8 mouse cellular contexts compared by ENCODE assay signal in genomic region chr10:79987771-79988505, GRCm38 (mm10). TPM values are rescaled to one million over a fixed set of nuclear protein-coding genes. Genes with fewer than 3 reads are reported as not detected.
DNase-seq lines count a peak whose midpoint lies in the region; ATAC-seq and TF ChIP-seq lines count a peak whose summit lies in the region.

No protein-coding gene starts in this region.

- no peak for DNase-seq in hindbrain, embryonic 11.5 days (ENCODE audit: low spot score)
- DNase-seq in lung, postnatal 14 days = peak; percentile 28
- DNase-seq in frontal cortex, postnatal 10 days (ENCODE audit: low spot score in 2 of 2) = no peak
- DNase-seq in testis, postnatal 10 days (ENCODE audit: low spot score) = no peak
- no peak for DNase-seq in left cerebral cortex, postnatal 14 days (ENCODE audit: low spot score in 2 of 2)

- H3K4me2 ChIP-seq in hindbrain, embryonic 11.5 days (replicated peaks; ENCODE audit: low read depth, low read length) = peak overlapping the region; percentile 38

- ATAC-seq in erythroblast, adult 5-6 weeks (replicated peaks; ENCODE audit: low FRiP score, poor library complexity, severe bottlenecking) = no peak
- ATAC-seq in hindbrain, embryonic 11.5 days (ENCODE audit: low FRiP score) = no peak

- peaks cover 5% of the 10 kb centered on the region for H3K36me3 ChIP-seq in erythroblast, embryonic 14.5 days (ENCODE audit: control insufficient read depth)
- H3K36me3 ChIP-seq in E14TG2a.4 (ENCODE audit: insufficient read depth, low read length) = peaks cover 22% of the 10 kb centered on the region
- H3K36me3 ChIP-seq in hindbrain, embryonic 11.5 days (ENCODE audit: control insufficient read depth, insufficient read depth, low read length) = no peaks in the 10 kb centered on the region

- intact Hi-C loops in left cerebral cortex, postnatal 14 days (cut with DNase I) = loop anchor here (2.0 to 5.0 kb wide), 2 partner anchors 47 to 64 kb away; no protein-coding TSS in a partner anchor

- H3K4me3 ChIP-seq in erythroblast, embryonic 14.5 days (replicated peaks) = peak overlapping the region; percentile 60
- H3K4me3 ChIP-seq in E14TG2a.4 (replicated peaks; ENCODE audit: low read length) = peak overlapping the region; percentile 86
- peak overlapping the region; percentile 40 for H3K4me3 ChIP-seq in hindbrain, embryonic 11.5 days (ENCODE audit: low read depth, low read length)

- 11% methylated on average over 27 of the region's 27 CpGs for WGBS in hindbrain, embryonic 11.5 days

- peaks cover 38% of the 10 kb centered on the region for H3K27me3 ChIP-seq in erythroblast, embryonic 14.5 days (ENCODE audit: control insufficient read depth)
- peaks cover 22% of the 10 kb centered on the region for H3K27me3 ChIP-seq in E14TG2a.4 (ENCODE audit: insufficient read depth, low read length)
- H3K27me3 ChIP-seq in hindbrain, embryonic 11.5 days (ENCODE audit: control insufficient read depth, insufficient read depth, low read length) = peaks cover 38% of the 10 kb centered on the region

- TF ChIP-seq CTCF in E14TG2a.4 (conservative IDR thresholded peaks at IDR 0.05; ENCODE audit: low read length) = no peak

- H3K27ac ChIP-seq in hindbrain, embryonic 11.5 days (ENCODE audit: low read depth, low read length) = 0 out of 2 replicates have a peak overlapping the region, but pooled peaks have one; percentile 31

- H3K4me1 ChIP-seq in erythroblast, embryonic 14.5 days (ENCODE audit: control insufficient read depth) = peaks cover 71% of the 10 kb centered on the region
- H3K4me1 ChIP-seq in E14TG2a.4 (replicated peaks; ENCODE audit: low read depth, low read length) = peaks cover 67% of the 10 kb centered on the region
- peaks cover 10% of the 10 kb centered on the region for H3K4me1 ChIP-seq in hindbrain, embryonic 11.5 days (replicated peaks; ENCODE audit: control insufficient read depth, insufficient read depth, low read length)

- peaks cover 21% of the 10 kb centered on the region for H3K9me3 ChIP-seq in erythroblast, embryonic 14.5 days (ENCODE audit: control insufficient read depth, low read length)
- H3K9me3 ChIP-seq in E14TG2a.4 (ENCODE audit: low read length) = peaks cover 5% of the 10 kb centered on the region
- no peaks in the 10 kb centered on the region for H3K9me3 ChIP-seq in hindbrain, embryonic 11.5 days (ENCODE audit: control insufficient read depth, low read length)

- peak overlapping the region; percentile 17; the same call in 1 of the 2 replicates for H3K9ac ChIP-seq in hindbrain, embryonic 11.5 days (ENCODE audit: low read depth, low read length)

RNA-seq across cellular contexts. Expression of gene Cnn2, which starts 0.4 kb away (rescaled TPM):
- polyA plus RNA-seq in erythroblast, embryonic 14.5 days (2012) = 0.59 and 0.74 TPM in 2 replicates
- total RNA-seq in erythroblast, adult 5-6 weeks (2015; ENCODE audit: low replicate concordance) = 33.8 and 46.6 TPM in 2 replicates
- total RNA-seq in erythroblast, adult 5-6 weeks (2017; ENCODE audit: low replicate concordance) = 30.0 and 73.0 TPM in 2 replicates
- polyA plus RNA-seq in hindbrain, embryonic 11.5 days (2014; fragmentation: Nextera tagmentation; extraction: Ambion mirVana) = 180 and 221 TPM in 2 replicates
- total RNA-seq in left cerebral cortex, postnatal 14 days (2021) = 10 to 100 TPM in 1 of 2 experiments, 1 to 10 TPM in 1; 9.5 to 11.9 TPM

RNA-seq across cellular contexts. Expression of gene Tmem259, which starts 3.8 kb away (rescaled TPM):
- 47.6 and 49.5 TPM in 2 replicates for polyA plus RNA-seq in erythroblast, embryonic 14.5 days (2012)
- 13.6 and 29.6 TPM in 2 replicates for total RNA-seq in erythroblast, adult 5-6 weeks (2015; ENCODE audit: low replicate concordance)
- 12.8 and 22.6 TPM in 2 replicates for total RNA-seq in erythroblast, adult 5-6 weeks (2017; ENCODE audit: low replicate concordance)
- polyA plus RNA-seq in hindbrain, embryonic 11.5 days (2014; fragmentation: Nextera tagmentation; extraction: Ambion mirVana) = 14.6 and 16.1 TPM in 2 replicates
- 100 to 1,000 TPM; 140 to 152 TPM for total RNA-seq in left cerebral cortex, postnatal 14 days (2021)

RNA-seq across cellular contexts. Expression of gene Abca7, which starts 8.4 kb away (rescaled TPM):
- polyA plus RNA-seq in erythroblast, embryonic 14.5 days (2012) = 7.6 and 7.9 TPM in 2 replicates
- 14.4 and 18.2 TPM in 2 replicates for total RNA-seq in erythroblast, adult 5-6 weeks (2015; ENCODE audit: low replicate concordance)
- 19.4 and 27.7 TPM in 2 replicates for total RNA-seq in erythroblast, adult 5-6 weeks (2017; ENCODE audit: low replicate concordance)
- 2.6 TPM in 2 replicates for polyA plus RNA-seq in hindbrain, embryonic 11.5 days (2014; fragmentation: Nextera tagmentation; extraction: Ambion mirVana)
- 10 to 100 TPM; 10.9 TPM for total RNA-seq in left cerebral cortex, postnatal 14 days (2021)

RNA-seq across cellular contexts. Expression of gene Grin3b, which starts 17.4 kb away (rescaled TPM):
- polyA plus RNA-seq in erythroblast, embryonic 14.5 days (2012) = 0.01 TPM in 1 of 2 replicates, not detected in the other
- not detected in 2 replicates for total RNA-seq in erythroblast, adult 5-6 weeks (2015; ENCODE audit: low replicate concordance)
- total RNA-seq in erythroblast, adult 5-6 weeks (2017; ENCODE audit: low replicate concordance) = not detected in 2 replicates
- polyA plus RNA-seq in hindbrain, embryonic 11.5 days (2014; fragmentation: Nextera tagmentation; extraction: Ambion mirVana) = 0.29 and 0.49 TPM in 2 replicates
- total RNA-seq in left cerebral cortex, postnatal 14 days (2021) = under 1 TPM; 0.21 to 0.40 TPM

RNA-seq across cellular contexts. Expression of gene Wdr18, which starts 28.0 kb away (rescaled TPM):
- 4.4 and 4.9 TPM in 2 replicates for polyA plus RNA-seq in erythroblast, embryonic 14.5 days (2012)
- 4.0 and 7.5 TPM in 2 replicates for total RNA-seq in erythroblast, adult 5-6 weeks (2015; ENCODE audit: low replicate concordance)
- 2.5 and 14.2 TPM in 2 replicates for total RNA-seq in erythroblast, adult 5-6 weeks (2017; ENCODE audit: low replicate concordance)
- polyA plus RNA-seq in hindbrain, embryonic 11.5 days (2014; fragmentation: Nextera tagmentation; extraction: Ambion mirVana) = 94.7 and 102 TPM in 2 replicates
- total RNA-seq in left cerebral cortex, postnatal 14 days (2021) = 10 to 100 TPM; 45.3 to 46.5 TPM

Comparison
In these comparisons a context has a peak if more than half of its experiments do, and no peak if none do; other contexts are left out.
1. RNA of gene Tmem259, which starts 3.8 kb away (total RNA-seq): 140 to 152 TPM in left cerebral cortex, postnatal 14 days; 12.8 to 29.6 TPM in erythroblast, adult 5-6 weeks; every median in the first group is over 4 times any median in the second.
2. Peak in every context shown above with its lines, with median percentiles within 50 percentile points of each other: H3K4me3 ChIP-seq.